Mouse (Mus musculus) layer of hippocampus, postnatal 25 days (tissue): ENCODE data around the gene Fam186a. TPM values are rescaled to one million over a fixed set of nuclear protein-coding genes. Genes with fewer than 3 reads are reported as not detected.
"Not testable (repeated sequence)": the region's sequence is repeated elsewhere in the genome, so short reads cannot be mapped to it uniquely, and the experiment has no call there.

Source experiments
- DNase-seq, 2 experiments: peaks; one replicate each; pipeline ENCODE4 v3.0.0; 2022; ENCODE audit warnings: mixed read lengths in 2 of 2, low spot score in 1 of 2; ENCODE audit errors: extremely low spot score in 1 of 2
- total RNA-seq, 2 experiments: library from RNA; stranded (reverse); gene quantifications; 2 replicates each; pipeline ENCODE4 v1.2.3; 2021

Gene Fam186a
- under 1 TPM; 0.02 to 0.07 TPM for total RNA-seq

DNA sequence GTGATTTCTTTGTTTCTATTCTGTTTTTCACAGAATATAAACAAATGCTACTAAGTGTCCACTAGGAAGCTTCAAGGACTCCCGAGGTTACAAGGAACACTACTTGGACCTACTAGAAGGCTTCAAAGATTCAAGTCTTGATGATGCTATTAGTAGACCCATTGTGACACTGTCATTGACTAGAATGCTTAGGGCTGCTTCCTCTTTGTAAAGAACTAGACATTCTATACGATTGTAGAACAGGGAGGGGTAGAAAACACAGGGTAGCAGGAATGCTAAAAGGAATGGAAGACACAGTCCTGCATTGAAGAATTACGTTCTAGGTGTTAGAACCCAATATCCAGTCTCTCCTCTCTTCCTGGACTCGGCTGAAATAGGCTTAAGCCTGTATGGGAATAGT is at the start of gene Fam186a:
Fam186a (minus strand) TSS at position 101 of the 400 bp plus-strand sequence.
- DNase-seq: no peak

GRCm38 (mm10) chr15:100006180-100006579 is 39.3 kb upstream of the Fam186a start:
- no peak for DNase-seq

GRCm38 (mm10) chr15:100004677-100005273 is 37.9 kb upstream of the Fam186a start:
- no peak for DNase-seq

- DNase-seq: no peak
Measured at GRCm38 (mm10) chr15:99999390-99999789, 32.5 kb upstream of the Fam186a start.

DNA sequence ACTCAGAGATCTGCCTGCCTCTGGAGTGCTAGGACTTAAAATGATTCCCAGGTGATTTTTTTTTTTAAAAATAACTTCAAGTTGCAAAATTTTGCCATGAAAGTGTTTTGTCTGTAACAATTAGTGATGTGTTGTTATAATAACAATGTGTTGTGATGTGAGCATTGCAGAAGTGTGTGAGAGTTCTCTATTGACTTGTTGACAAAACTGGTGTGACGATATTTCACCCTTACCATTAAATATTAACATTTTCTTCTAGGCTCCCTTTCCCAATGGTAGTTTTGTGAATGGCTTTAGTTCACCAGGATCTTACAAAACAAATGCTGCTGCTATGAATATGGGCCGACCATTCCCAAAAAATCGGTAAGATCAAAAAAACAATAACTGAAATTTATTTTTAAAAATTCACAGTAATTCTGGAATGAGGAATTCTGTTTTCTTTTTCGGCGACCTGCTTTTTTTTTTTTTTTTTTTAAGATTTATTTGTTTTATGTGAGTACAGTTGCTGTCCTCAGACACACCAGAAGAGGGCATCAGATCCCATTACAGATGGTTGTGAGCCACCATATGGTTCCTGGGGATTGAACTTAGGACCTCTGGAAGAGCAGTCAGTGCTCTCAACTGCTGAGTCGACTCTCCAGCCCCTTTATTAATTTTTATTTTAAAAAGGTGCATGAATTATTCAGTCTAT is 30.4 kb upstream of the Fam186a start:
- no peak for DNase-seq

DNA sequence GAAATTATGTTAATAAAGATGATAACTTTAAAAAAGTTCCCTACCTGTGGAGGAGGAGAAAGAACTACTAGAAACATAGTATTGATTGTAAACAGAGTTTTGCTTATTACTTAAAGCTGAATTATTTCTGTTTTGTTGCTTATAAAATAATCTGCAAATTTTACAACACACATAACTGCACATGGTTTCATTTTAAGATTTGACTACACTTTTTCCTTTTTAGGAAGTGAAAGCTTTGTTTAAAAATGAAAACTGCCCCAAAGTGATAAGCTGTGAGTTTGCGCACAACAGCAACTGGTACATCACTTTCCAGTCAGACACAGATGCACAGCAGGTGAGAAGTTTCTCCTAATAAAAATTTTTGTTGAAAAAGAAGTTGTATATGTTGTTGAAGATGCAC is 26.2 kb upstream of the Fam186a start:
- no peak for DNase-seq

DNA sequence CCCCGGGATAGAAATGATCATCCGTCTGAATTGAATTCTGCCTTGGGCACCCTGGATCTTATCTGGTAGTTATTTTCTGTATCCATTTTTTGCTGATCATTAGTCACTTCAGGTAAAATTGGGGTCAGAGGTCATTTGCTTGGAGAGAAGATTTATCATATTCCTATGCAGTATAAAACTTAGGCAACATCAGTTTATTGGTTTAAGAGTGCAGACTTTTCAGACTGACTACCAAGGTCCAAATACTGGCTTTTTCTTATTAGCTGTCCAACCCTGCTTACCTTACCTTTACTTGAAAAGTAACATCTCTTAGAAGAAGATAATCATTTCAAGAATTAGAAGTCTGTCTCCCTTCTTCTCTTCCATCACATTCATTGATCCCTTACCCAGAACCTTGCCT is 12.9 kb upstream of the Fam186a start:
- DNase-seq: no peak

DNA sequence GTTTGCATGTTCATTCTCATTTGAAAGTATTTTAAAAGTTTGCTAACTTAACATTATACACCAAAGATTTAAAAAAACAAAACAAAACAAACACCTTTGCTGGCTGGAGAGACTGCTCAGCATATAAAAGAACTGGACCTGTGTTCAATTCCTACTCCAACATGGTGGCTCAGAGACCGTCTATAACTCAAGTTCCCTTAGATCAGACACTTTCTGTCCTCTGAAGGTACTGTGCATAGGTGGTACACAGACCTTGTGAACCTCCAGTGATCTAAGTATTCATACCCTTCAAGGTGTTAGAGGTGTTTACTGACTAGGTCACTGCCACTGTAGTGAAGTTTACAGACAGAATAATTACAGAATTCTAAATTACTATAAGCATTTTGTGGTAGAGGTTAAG is 12.4 kb upstream of the Fam186a start:
- DNase-seq: no peak

- not testable (repeated sequence) for DNase-seq
Measured at GRCm38 (mm10) chr15:99976121-99976520, 9.3 kb upstream of the Fam186a start.

DNA sequence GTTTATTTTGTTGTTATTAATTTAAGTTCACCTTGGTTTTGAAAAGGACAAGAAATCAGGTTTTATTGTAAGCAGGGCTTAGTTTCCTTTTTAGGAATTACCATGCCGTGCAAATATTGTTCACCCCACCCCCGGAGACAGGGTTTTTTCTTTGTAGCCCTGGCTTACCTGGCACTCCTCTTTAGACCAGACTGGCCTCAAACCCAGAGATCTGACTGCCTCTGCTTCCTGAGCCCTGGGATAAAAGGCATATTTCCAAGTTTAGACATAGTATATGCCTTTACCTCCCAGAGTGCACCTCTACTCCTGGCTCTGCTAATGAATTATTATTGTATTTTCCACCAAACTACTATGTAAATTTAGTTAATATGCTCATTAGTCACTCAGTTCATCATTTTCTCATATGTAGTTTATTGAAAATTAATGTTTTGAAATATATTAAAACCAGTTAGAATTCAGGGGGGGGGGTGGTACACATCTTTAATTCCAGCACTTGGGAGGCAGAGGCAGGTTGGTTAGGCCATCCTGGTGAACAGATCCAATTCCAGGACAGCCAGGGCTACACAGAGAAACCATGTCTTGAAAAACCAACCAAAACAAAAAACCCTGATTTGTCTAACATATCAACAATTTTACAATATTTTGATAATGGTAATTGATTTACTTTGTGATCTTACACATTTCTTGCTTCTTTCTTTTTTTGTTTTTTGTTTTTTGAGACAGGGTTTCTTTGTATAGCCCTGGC is 7.8 kb upstream of the Fam186a start:
- no peak for DNase-seq

DNA sequence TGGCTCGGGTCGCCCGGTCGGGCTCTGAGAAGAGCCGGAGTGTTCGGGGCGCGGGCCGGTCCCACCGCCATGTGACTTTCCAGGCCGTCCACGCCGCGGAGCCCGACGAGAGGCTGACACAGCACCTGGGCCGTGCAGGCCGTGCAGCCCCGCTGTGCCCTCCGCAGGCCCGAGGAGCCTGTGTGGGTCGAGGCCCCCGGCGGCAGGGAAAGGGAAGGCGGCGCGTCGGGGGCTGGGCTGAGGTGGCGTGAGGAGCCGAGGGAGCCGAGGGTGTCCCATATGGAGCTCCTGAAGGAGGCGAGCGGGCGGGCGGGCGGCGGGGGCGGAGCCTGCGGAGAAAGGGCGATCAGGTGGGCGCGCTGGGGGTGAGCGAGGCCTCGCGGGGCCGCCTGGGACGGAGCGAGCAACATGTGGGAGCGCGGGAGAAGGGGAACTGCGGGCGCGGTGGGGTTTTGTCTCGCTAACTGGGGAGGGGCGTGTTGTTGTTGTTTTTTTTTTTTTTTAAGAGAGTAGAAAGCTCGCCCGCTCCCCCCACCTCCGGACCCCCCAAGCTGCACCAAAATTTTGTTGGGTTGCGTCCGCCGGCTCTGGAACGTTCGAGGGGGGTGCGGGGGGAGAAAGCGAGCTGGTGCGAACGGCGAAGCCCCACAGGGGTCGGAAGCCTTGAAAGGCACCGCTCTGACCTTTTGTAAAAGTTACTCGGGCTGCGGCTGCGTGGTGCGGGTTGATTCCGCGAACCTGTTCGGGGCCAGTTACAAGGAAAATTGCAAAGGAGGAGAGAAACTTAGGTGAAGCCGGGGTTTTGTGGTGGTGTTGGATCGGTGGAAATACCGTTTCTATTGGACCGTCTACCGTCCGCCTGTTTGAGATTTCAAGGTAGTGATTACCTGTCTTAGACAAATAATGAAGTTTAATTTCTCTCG is 6.4 kb upstream of the Fam186a start:
- peak in 1 of 2 experiments; percentile 8 for DNase-seq

DNA sequence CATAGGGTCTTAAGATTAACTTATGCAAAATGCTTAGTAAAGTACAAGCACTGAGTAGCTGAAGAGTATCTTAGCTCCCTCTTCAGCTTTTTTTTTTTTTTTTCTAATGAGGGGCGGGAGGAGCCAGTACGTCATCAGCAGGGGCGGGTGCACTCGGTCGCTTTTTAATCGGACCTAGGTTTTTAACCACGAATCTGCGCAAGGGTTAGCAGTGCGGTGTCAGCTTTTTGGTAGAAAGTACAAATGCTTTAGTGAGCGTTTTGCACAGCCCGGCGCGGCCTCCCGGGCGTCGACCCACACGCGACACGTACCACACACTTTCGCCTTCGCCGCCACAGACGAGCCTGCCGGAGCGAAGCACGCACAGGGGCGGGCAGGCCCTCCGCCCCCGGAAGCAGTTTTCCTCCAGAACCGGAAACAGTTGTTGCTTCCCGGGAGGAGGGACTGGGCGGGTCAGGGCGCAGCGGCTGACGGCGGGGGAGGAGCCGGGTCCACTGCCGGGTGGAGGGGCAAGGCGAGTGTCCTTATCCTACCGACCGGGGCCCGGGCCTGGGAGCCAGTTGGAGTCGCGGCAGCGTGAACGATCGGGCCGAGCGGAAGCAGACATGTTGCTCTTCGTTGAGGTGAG is 5.6 kb upstream of the Fam186a start:
- DNase-seq: peak; percentile 85 to 93

- no peak for DNase-seq
Measured at GRCm38 (mm10) chr15:99970606-99971005, 3.7 kb upstream of the Fam186a start.

DNA sequence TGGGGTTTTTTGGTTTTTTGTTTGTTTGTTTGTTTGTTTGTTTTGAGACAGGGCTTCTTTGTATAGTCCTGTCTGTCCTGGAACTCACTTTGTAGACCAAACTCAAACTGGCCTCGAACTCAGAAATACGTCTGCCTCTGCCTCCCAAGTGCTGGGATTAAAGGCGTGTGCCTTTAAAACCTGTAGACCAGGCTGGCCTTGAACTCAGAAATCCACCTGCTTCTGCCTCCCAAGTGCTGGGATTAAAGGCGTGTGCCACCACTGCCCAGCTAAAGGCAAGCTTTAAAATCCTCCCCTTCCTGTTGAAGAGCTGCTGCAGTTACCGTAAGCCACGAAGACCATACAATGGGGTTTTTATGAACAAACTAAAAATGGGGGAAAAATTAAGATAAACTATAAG is 2.9 kb upstream of the Fam186a start, which contains the start of gene Larp4:
Larp4 (plus strand) TSS at position 301 of the 400 bp plus-strand sequence.
- DNase-seq: not testable (repeated sequence)

GRCm38 (mm10) chr15:99965103-99965775 is 1.6 kb downstream of the Fam186a start:
- no peak for DNase-seq

DNA sequence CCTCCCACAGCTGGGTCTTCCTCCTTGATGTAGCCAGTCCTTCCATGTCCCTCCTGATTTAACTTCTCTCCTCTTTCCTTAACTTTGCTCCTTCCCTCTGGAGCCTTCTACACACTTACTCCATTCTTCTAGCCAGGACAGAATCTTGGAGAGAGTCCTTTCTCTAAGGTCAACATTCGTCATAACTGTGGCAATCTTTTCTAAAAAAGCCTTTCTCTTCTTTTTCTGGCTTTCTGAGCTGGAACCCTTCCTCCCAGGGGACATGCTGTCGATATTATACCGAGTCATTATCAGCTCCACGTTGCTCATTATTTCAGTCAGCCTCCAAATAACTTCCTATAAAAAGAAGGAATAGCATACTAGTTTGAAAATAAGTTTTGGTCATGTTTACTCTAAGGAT is 11.5 kb downstream of the Fam186a start:
- DNase-seq: no peak

GRCm38 (mm10) chr15:99940970-99941630 is 25.8 kb downstream of the Fam186a start:
- no peak for DNase-seq

DNA sequence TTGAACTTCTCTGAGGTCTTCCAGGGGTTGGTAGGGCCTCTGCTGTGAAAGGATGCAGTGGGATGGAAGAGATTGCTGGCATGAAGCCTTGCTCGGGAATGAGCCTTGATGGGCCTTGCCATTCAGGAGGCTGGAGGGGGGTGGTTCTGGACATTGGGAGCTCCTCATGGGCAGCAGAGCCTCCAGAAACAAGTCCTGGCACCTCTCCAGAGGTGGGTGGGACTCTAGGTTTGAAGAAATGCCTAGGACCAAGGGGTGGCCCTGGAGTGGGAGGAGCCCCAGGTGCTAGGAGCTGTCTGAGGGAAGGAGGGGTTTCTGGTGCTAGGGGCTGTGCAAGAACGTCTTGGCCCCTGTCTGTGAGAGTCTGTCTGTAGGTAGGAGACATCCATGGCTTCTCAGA is 26.4 kb downstream of the Fam186a start:
- no peak for DNase-seq

GRCm38 (mm10) chr15:99937841-99938240 is 29.0 kb downstream of the Fam186a start:
- DNase-seq: no peak
